ENCODE assay signal across 8 mouse cellular contexts in genomic region chr13:32337735-32338512, GRCm38 (mm10). TPM values are rescaled to one million over a fixed set of nuclear protein-coding genes. Genes with fewer than 3 reads are reported as not detected.
A peak's percentile ranks its signal among the peaks of the same experiment; 100 is the strongest.
DNase-seq lines count a peak whose midpoint lies in the region; ATAC-seq and TF ChIP-seq lines count a peak whose summit lies in the region.

No protein-coding gene starts in this region.

- no peak for DNase-seq in heart, postnatal 4 days
- no peak for DNase-seq in limb, embryonic 14.5 days (ENCODE audit: low spot score)
- no peak for DNase-seq in frontal cortex, postnatal 10 days (ENCODE audit: low spot score in 2 of 2)
- DNase-seq in frontal cortex, postnatal 36 days (ENCODE audit: low spot score in 2 of 2): no peak

- H3K9ac ChIP-seq in heart, embryonic 14.5 days (ENCODE audit: low read length): peak overlapping the region; percentile 85
- peak overlapping the region; percentile 79 for H3K9ac ChIP-seq in embryonic facial prominence, embryonic 15.5 days
- H3K9ac ChIP-seq in limb, embryonic 14.5 days (ENCODE audit: low read depth, low read length, severe bottlenecking): peak overlapping the region; percentile 63
- H3K9ac ChIP-seq in stomach, embryonic 14.5 days (replicated peaks; ENCODE audit: low read depth, low read length): peak overlapping the region; percentile 66

- H3K27me3 ChIP-seq in heart, embryonic 14.5 days (ENCODE audit: control insufficient read depth, insufficient read depth, low read length): no peaks in the 10 kb centered on the region
- no peaks in the 10 kb centered on the region for H3K27me3 ChIP-seq in E14TG2a.4 (ENCODE audit: insufficient read depth, low read length)
- no peaks in the 10 kb centered on the region for H3K27me3 ChIP-seq in embryonic facial prominence, embryonic 15.5 days
- H3K27me3 ChIP-seq in limb, embryonic 14.5 days (ENCODE audit: control insufficient read depth, insufficient read depth, low read length): no peaks in the 10 kb centered on the region
- no peaks in the 10 kb centered on the region for H3K27me3 ChIP-seq in stomach, embryonic 14.5 days (ENCODE audit: control insufficient read depth, insufficient read depth, low read length)

- no peaks in the 10 kb centered on the region for H3K9me3 ChIP-seq in heart, embryonic 14.5 days (ENCODE audit: control insufficient read depth, low read length)
- peaks cover under 1% of the 10 kb centered on the region; the same call in 1 of the 2 replicates for H3K9me3 ChIP-seq in E14TG2a.4 (ENCODE audit: low read length)
- no peaks in the 10 kb centered on the region for H3K9me3 ChIP-seq in embryonic facial prominence, embryonic 15.5 days (replicated peaks)
- H3K9me3 ChIP-seq in limb, embryonic 14.5 days (ENCODE audit: control insufficient read depth, low read length): no peaks in the 10 kb centered on the region
- H3K9me3 ChIP-seq in stomach, embryonic 14.5 days (ENCODE audit: control insufficient read depth, low read depth, low read length): no peaks in the 10 kb centered on the region

- peaks cover 0 to 5% of the 10 kb centered on the region in 2 experiments; a peak in 2 of 4 replicates for H3K4me1 ChIP-seq in heart, embryonic 14.5 days (ENCODE audit: control insufficient read depth in 2 of 2, insufficient read depth in 2 of 2, low read length in 2 of 2)
- H3K4me1 ChIP-seq in E14TG2a.4 (replicated peaks; ENCODE audit: low read depth, low read length): peaks cover 9% of the 10 kb centered on the region
- no peaks in the 10 kb centered on the region; the same call in none of the 2 replicates for H3K4me1 ChIP-seq in embryonic facial prominence, embryonic 15.5 days
- no peaks in the 10 kb centered on the region; the same call in 1 of the 2 replicates for H3K4me1 ChIP-seq in limb, embryonic 14.5 days (ENCODE audit: control insufficient read depth, insufficient read depth, low read length)
- no peaks in the 10 kb centered on the region for H3K4me1 ChIP-seq in stomach, embryonic 14.5 days (ENCODE audit: control insufficient read depth, insufficient read depth, low read length)

- WGBS in heart, embryonic 14.5 days: 5% methylated on average over 32 of the region's 32 CpGs
- 4% methylated on average over 32 of the region's 32 CpGs for WGBS in embryonic facial prominence, embryonic 15.5 days
- WGBS in limb, embryonic 14.5 days: 5% methylated on average over 26 of the region's 32 CpGs
- WGBS in stomach, embryonic 14.5 days: 5% methylated on average over 32 of the region's 32 CpGs

- H3K27ac ChIP-seq in heart, embryonic 14.5 days (replicated peaks in 1 of 2; ENCODE audit: control insufficient read depth in 1 of 2, insufficient read depth in 1 of 2, low read depth in 2 of 2, low read length in 2 of 2): 0 out of 4 replicates have a peak overlapping the region, but pooled peaks of 1 of the 2 experiments have one; percentile 33
- peak overlapping the region; percentile 48 for H3K27ac ChIP-seq in embryonic facial prominence, embryonic 15.5 days (replicated peaks)
- H3K27ac ChIP-seq in limb, embryonic 14.5 days (replicated peaks; ENCODE audit: low read depth, low read length): 0 out of 2 replicates have a peak overlapping the region, but pooled peaks have one; percentile 6
- no peak overlapping the region for H3K27ac ChIP-seq in stomach, embryonic 14.5 days (ENCODE audit: low read length)

- peak overlapping the region; percentile 82 to 98 for H3K4me3 ChIP-seq in heart, embryonic 14.5 days (ENCODE audit: control insufficient read depth in 1 of 2, insufficient read depth in 1 of 2, low read depth in 1 of 2, low read length in 2 of 2)
- H3K4me3 ChIP-seq in E14TG2a.4 (replicated peaks; ENCODE audit: low read length): peak overlapping the region; percentile 93
- peak overlapping the region; percentile 72 for H3K4me3 ChIP-seq in embryonic facial prominence, embryonic 15.5 days (replicated peaks)
- peak overlapping the region; percentile 56 for H3K4me3 ChIP-seq in limb, embryonic 14.5 days (replicated peaks; ENCODE audit: low read length)
- H3K4me3 ChIP-seq in stomach, embryonic 14.5 days (ENCODE audit: low read depth, low read length): peak overlapping the region; percentile 77

- TF ChIP-seq POLR2A in limb, embryonic 14.5 days (IDR thresholded peaks at IDR 0.05; ENCODE audit: borderline replicate concordance, extremely low read depth, insufficient read depth, insufficient read length): no peak

- peak overlapping the region; percentile 91 for H3K4me2 ChIP-seq in heart, embryonic 14.5 days (ENCODE audit: low read length)
- peak overlapping the region; percentile 96 for H3K4me2 ChIP-seq in embryonic facial prominence, embryonic 15.5 days (replicated peaks)
- H3K4me2 ChIP-seq in limb, embryonic 14.5 days (replicated peaks; ENCODE audit: low read depth, low read length, severe bottlenecking): peak overlapping the region; percentile 66
- H3K4me2 ChIP-seq in stomach, embryonic 14.5 days (replicated peaks; ENCODE audit: low read depth, low read length): peak overlapping the region; percentile 91

- ATAC-seq in heart, embryonic 14.5 days (ENCODE audit: insufficient number of reproducible peaks, insufficient read depth, low FRiP score, low read depth): peak; percentile 49
- ATAC-seq in embryonic facial prominence, embryonic 15.5 days (ENCODE audit: insufficient number of reproducible peaks, low FRiP score, low TSS enrichment, low read depth): peak; percentile 63
- peak; percentile 44 for ATAC-seq in limb, embryonic 14.5 days (ENCODE audit: low FRiP score, low read depth)
- no peak; the same call in 1 of the 2 replicates for ATAC-seq in stomach, embryonic 14.5 days (ENCODE audit: insufficient number of reproducible peaks, insufficient read depth, low FRiP score, low read depth)

- TF ChIP-seq CTCF in E14TG2a.4 (conservative IDR thresholded peaks at IDR 0.05; ENCODE audit: low read length): no peak

- no peaks in the 10 kb centered on the region for H3K36me3 ChIP-seq in heart, embryonic 14.5 days (ENCODE audit: control insufficient read depth, insufficient read depth, low read length)
- no peaks in the 10 kb centered on the region for H3K36me3 ChIP-seq in E14TG2a.4 (ENCODE audit: insufficient read depth, low read length)
- no peaks in the 10 kb centered on the region for H3K36me3 ChIP-seq in embryonic facial prominence, embryonic 15.5 days
- H3K36me3 ChIP-seq in limb, embryonic 14.5 days (ENCODE audit: control insufficient read depth, insufficient read depth, low read length): no peaks in the 10 kb centered on the region
- H3K36me3 ChIP-seq in stomach, embryonic 14.5 days (ENCODE audit: control insufficient read depth, insufficient read depth, low read length): no peaks in the 10 kb centered on the region

RNA-seq across cellular contexts. Expression of gene Gmds, which starts 0.6 kb away (rescaled TPM):
- polyA plus RNA-seq in heart, embryonic 14.5 days (2014; fragmentation: Nextera tagmentation; extraction: Ambion mirVana): 25.3 and 28.7 TPM in 2 replicates
- total RNA-seq in heart, postnatal 4 days (2021): 10 to 100 TPM; 12.2 to 13.2 TPM
- polyA plus RNA-seq in embryonic facial prominence, embryonic 15.5 days (2015; fragmentation: Nextera tagmentation; extraction: Ambion mirVana): 33.0 and 36.3 TPM in 2 replicates
- polyA plus RNA-seq in limb, embryonic 14.5 days (2012; rRNA removed): 23.9 and 31.6 TPM in 2 replicates
- polyA plus RNA-seq in limb, embryonic 14.5 days (2014; fragmentation: Nextera tagmentation; extraction: Ambion mirVana): 39.9 and 44.2 TPM in 2 replicates
- polyA plus RNA-seq in stomach, embryonic 14.5 days (2014; fragmentation: Nextera tagmentation; extraction: Ambion mirVana): 47.8 and 51.7 TPM in 2 replicates
